Mouse (Mus musculus) C2C12 (cell line): ENCODE data around the gene Agfg2. TPM values are rescaled to one million over a fixed set of nuclear protein-coding genes. Genes with fewer than 3 reads are reported as not detected.

ENCODE experiments used
- H3K27me3 ChIP-seq: one replicate; pipeline ENCODE4 v1.6.1; 2011; ENCODE audit not compliant: control insufficient read depth, insufficient read depth, insufficient read length
- H3K36me3 ChIP-seq: one replicate; pipeline ENCODE4 v1.6.1; 2011; ENCODE audit not compliant: control insufficient read depth, insufficient read depth
- H3K4me3 ChIP-seq: one replicate; pipeline ENCODE4 v1.5.1; 2011; ENCODE audit warnings: mild to moderate bottlenecking, control low read depth; ENCODE audit not compliant: poor library complexity, insufficient read depth, severe bottlenecking
- H3K79me2 ChIP-seq: one replicate; pipeline ENCODE4 v1.6.1; 2011; ENCODE audit not compliant: control insufficient read depth, insufficient read depth
- H3K79me3 ChIP-seq: one replicate; pipeline ENCODE4 v1.6.1; 2011; ENCODE audit warnings: low read depth, control low read depth
- H3ac ChIP-seq: one replicate; pipeline ENCODE3; 2011; ENCODE audit warnings: low read depth; ENCODE audit not compliant: control insufficient read depth, insufficient read length
- CEBPB ChIP-seq: IDR thresholded peaks from one replicate; pipeline ENCODE4 v1.6.1; 2011; ENCODE audit warnings: low read depth, mild to moderate bottlenecking, control low read depth, moderate library complexity
- CTCF ChIP-seq: IDR thresholded peaks from one replicate; pipeline ENCODE4 v1.5.1; 2011; ENCODE audit not compliant: control insufficient read depth, insufficient read depth, insufficient read length
- FOSL1 ChIP-seq: IDR thresholded peaks from one replicate; pipeline ENCODE4 v1.8.0; 2011; ENCODE audit warnings: mild to moderate bottlenecking, low read length; ENCODE audit not compliant: poor library complexity, insufficient read depth, severe bottlenecking
- MAX ChIP-seq: IDR thresholded peaks from one replicate; pipeline ENCODE4 v1.6.1; 2011; ENCODE audit warnings: mild to moderate bottlenecking, control low read depth
- MYOD1 ChIP-seq: IDR thresholded peaks from one replicate; pipeline ENCODE4 v1.6.1; 2011; ENCODE audit warnings: low read depth; ENCODE audit not compliant: control insufficient read depth, insufficient read length
- MYOG ChIP-seq: IDR thresholded peaks from one replicate; pipeline ENCODE4 v1.6.1; 2011; ENCODE audit not compliant: control insufficient read depth, insufficient read length; ENCODE audit errors: extremely low read depth
- USF1 ChIP-seq: IDR thresholded peaks from one replicate; pipeline ENCODE4 v1.6.1; 2011; ENCODE audit warnings: low read depth, mild to moderate bottlenecking, control low read depth, moderate library complexity
- polyA plus RNA-seq: library from polyadenylated mRNA; unstranded; fragments of >200 nt; fragmentation: generic; extraction: Trizol; gene quantifications from one replicate; pipeline ENCODE4 v1.2.1, GENCODE M21; 2012; ENCODE audit warnings: missing spikeins

Agfg2 gene
- polyA plus RNA-seq, 1 experiment: 15.6 TPM

DNA sequence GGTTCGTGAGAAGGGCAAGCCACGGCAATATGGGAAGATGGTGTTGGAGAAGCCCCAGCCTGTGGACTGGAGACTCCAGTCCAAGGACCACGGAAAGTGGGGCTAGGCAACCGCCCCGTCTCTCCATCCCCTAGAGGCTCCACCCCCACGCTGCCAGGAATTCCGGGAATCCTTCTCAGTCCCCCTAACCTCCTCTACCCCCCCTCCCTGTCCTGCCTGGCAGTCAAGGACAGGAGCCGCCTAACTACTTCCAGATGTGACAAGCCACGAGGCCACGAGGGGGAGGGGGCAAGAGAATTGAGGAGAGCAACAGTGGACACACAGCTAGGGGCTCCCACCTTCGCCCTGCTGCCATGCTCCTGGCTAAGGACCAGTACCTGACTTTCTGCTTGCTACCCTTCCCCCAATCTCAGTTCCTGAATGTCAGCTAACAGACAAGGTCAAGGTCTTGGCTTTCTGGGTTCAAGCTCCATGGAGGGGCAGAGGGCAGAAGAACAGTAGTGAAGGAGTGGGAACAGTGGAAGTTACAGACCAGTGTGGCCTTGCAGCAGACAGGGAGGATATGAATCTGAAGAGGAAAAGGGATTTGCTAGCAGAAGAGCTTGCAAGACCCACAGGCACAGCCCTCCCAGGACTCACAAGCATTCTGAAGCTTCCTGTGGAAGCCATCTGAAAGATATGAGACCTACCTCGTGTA, 73.8 kb downstream of the Agfg2 start:
- H3K27me3 ChIP-seq: no peaks in the 10 kb centered on the region
- H3K79me3 ChIP-seq: peaks cover 37% of the 10 kb centered on the region
- peak overlapping the region; percentile 71 for H3K4me3 ChIP-seq
- H3ac ChIP-seq: peak overlapping the region; percentile 75
- H3K79me2 ChIP-seq: peaks cover 73% of the 10 kb centered on the region
- TF ChIP-seq MYOD1: no peak
- peak; percentile 12 for TF ChIP-seq USF1
- TF ChIP-seq MAX: peak; percentile 93
- H3K36me3 ChIP-seq: peaks cover 41% of the 10 kb centered on the region

DNA sequence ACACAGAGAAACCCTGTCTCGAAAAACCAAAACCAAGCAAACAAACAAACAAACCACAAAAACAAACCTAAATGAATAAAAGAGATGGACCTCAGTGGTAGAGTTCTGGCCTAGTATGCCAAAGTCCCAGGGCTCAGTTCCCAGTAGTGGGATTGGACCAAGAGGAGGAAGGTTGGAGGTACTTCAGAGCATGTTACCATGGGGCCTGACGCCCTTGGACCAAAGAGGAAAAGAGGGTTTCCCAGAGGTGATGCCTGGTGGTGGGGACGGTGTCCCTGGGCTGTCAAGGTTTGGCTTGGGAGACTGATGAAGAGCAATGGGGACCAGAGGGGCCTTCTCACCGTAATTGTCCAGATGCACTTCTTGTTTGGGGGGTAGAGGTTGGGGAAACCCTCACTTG, 74.5 kb downstream of the Agfg2 start:
- peak overlapping the region; percentile 71 for H3K4me3 ChIP-seq
- H3K36me3 ChIP-seq: peaks cover 47% of the 10 kb centered on the region
- H3ac ChIP-seq: peak overlapping the region; percentile 75
- TF ChIP-seq CEBPB: no peak
- TF ChIP-seq MYOD1: no peak
- TF ChIP-seq USF1: no peak
- no peak for TF ChIP-seq FOSL1
- no peak for TF ChIP-seq MYOG
- no peak for TF ChIP-seq CTCF
- peaks cover 37% of the 10 kb centered on the region for H3K79me3 ChIP-seq
- peaks cover 73% of the 10 kb centered on the region for H3K79me2 ChIP-seq
- no peaks in the 10 kb centered on the region for H3K27me3 ChIP-seq

DNA sequence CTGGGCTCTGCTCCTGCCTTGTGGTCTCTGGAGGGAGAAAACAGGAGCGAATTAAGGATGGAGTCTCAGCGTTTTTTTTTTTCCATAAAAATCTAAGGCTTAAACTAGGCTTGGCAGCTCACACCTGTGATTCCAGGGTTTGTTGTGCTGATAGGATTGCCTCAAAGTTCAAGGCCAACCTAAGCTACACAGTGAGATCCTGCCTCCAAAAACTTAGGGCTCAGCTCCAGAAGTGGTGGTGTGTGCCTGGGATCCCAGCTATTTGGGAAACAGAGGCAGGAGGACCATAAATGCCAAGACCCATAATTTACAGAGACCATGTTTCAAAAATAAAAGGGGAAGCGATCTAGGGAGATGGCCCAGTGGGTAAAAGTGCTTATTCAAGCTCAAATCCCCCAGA, 75.2 kb downstream of the Agfg2 start:
- H3K79me2 ChIP-seq: peaks cover 73% of the 10 kb centered on the region
- H3K36me3 ChIP-seq: peaks cover 53% of the 10 kb centered on the region
- TF ChIP-seq FOSL1 (no peak), MAX (no peak), CEBPB (no peak), CTCF (no peak), MYOD1 (no peak), MYOG (no peak), USF1 (no peak)
- no peak overlapping the region for H3ac ChIP-seq
- H3K79me3 ChIP-seq: peaks cover 37% of the 10 kb centered on the region
- H3K27me3 ChIP-seq: no peaks in the 10 kb centered on the region
- peak overlapping the region; percentile 19 for H3K4me3 ChIP-seq

DNA sequence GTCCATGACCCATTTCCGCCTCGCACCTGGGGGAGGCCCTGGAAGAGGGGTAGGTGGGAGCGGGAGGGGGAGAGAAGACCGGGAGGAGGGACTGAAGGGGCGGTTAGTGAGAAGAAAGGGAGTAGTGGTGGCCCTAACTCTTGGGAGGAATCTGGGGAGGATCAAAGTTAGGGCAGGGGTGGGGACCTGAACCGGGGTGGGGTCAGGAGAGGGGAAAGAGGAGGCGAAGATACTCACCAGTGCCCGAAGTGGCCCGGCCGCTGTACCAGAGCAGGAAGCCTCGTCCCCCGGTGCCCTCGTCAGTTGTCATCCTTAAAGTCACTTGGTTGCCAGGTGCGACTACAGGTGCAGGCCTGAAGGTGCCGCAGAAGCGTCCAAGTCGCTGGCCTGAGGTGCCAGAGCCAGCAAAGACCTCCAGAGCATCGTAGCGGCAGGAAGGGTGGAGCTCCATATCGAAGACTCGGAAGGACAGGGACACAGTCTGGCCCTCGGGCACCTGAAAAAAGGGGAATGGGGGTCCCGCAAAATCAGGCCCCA, 75.8 kb downstream of the Agfg2 start:
- no peak for TF ChIP-seq MYOG
- no peak for TF ChIP-seq USF1
- TF ChIP-seq CTCF: no peak
- Histone ChIP-seq H3K79me3 (peaks cover 37% of the 10 kb centered on the region), H3ac (no peak overlapping the region), H3K79me2 (peaks cover 73% of the 10 kb centered on the region), H3K36me3 (peaks cover 59% of the 10 kb centered on the region), H3K4me3 (peak overlapping the region; percentile 11), H3K27me3 (no peaks in the 10 kb centered on the region)

DNA sequence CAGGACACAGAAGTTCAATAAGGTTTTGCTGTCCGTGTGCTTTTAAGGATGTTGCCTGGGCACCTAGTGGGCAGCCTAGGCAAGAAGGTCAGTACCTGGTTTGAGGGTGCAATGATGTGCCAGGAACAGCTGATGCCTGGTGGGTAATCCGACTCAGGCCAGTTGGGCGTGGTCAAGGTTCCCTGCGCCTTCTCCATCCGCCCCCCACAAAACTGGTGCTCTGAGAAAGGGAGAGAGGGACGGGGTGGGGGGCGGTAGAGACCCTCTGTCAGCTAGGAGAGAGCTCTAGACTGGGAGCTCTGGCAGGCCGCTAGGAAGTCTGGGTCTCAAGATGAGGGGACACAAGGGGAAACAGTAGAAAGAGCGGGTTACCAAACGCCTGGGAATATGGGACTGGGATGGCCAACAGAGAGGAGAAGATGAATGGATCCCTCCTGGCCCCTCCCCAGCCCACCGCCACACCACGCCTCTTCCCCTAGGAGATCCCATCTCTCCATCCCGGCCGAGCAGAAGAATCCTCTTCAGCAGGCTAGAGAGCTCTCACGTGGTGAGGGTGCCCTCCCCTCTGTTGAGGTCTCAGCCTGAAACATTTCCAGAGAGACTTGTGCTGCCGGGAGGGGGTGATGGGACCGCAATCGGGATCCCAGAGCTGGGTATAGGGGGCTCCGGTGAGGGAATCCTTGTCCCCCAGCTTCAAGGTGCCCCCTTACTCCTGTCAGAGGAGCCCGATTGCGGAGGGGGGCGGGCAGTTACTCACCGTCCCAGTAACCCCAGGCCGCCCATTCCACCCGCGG, 76.5 kb downstream of the Agfg2 start:
- no peaks in the 10 kb centered on the region for H3K27me3 ChIP-seq
- peaks cover 64% of the 10 kb centered on the region for H3K36me3 ChIP-seq
- no peak for TF ChIP-seq MAX
- no peak for TF ChIP-seq MYOD1
- no peak for TF ChIP-seq USF1
- no peak for TF ChIP-seq FOSL1
- TF ChIP-seq MYOG: no peak
- TF ChIP-seq CEBPB: no peak
- TF ChIP-seq CTCF: no peak
- no peak overlapping the region for H3K4me3 ChIP-seq
- peaks cover 70% of the 10 kb centered on the region for H3K79me2 ChIP-seq
- no peak overlapping the region for H3ac ChIP-seq
- H3K79me3 ChIP-seq: peaks cover 37% of the 10 kb centered on the region

DNA sequence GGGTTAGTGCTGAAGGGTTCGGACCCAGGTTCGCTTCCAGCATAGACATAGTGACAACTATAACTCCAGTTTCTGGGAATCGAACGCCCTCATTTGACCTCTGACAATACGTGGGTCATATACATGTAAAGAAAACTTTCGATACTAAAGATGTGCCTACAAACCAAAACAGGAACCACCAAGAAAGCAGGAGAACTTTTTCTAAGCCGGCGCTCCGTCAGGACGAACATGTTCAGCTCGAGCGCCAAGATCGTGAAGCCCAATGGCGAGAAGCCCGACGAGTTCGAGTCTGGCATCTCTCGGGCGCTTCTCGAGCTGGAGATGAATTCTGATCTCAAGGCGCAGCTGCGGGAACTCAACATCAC, 83.2 kb downstream of the Agfg2 start:
- Histone ChIP-seq H3ac (peak overlapping the region; percentile 3), H3K79me2 (peaks cover 19% of the 10 kb centered on the region), H3K36me3 (peaks cover 29% of the 10 kb centered on the region), H3K4me3 (peak overlapping the region; percentile 33), H3K79me3 (peaks cover 4% of the 10 kb centered on the region), H3K27me3 (no peaks in the 10 kb centered on the region)
- TF ChIP-seq FOSL1: no peak
- no peak for TF ChIP-seq MAX
- no peak for TF ChIP-seq CEBPB
- TF ChIP-seq USF1: no peak
- TF ChIP-seq MYOG: no peak
- no peak for TF ChIP-seq CTCF
- no peak for TF ChIP-seq MYOD1
